Mouse (Mus musculus) lung, adult 2 months (tissue): ENCODE data around the gene Kat7.

Source experiments
- CTCF ChIP-seq: fragments of 200-500 bp; IDR thresholded peaks from 2 replicates; pipeline ENCODE4 v1.5.1; 2011; ENCODE audit warnings: mild to moderate bottlenecking, low read length, control low read depth; ENCODE audit not compliant: insufficient read depth
- POLR2A ChIP-seq: fragments of 200-500 bp; IDR thresholded peaks from 2 replicates; pipeline ENCODE4 v1.6.1; 2011; ENCODE audit warnings: low read depth, mild to moderate bottlenecking, control low read depth, low read length, borderline replicate concordance; ENCODE audit errors: extremely low read depth

DNA sequence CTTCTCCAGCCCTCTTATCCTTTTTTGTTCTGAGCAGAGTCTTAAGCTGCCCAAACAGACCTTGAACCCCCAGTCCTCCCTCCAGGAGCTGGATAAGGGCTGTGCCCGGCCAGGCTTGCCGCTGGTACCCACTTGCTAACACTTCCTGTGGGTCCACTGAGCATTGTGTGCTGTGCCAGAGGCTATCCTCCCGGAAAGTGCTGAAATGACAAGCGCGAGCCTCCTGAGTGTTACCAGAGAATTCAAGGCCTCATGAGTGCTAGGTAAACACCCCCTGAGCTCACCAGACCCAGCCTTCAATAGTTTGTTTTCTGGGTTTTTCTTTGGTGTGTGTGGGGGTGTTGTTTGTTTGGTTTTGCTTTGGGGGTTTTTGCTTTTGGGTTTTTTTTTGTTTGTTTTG lies 82.6 kb downstream of the Kat7 start:
- no peak for TF ChIP-seq CTCF
- no peak for TF ChIP-seq POLR2A
